Mouse (Mus musculus): ENCODE data around the gene Btg4. TPM values are rescaled to one million over a fixed set of nuclear protein-coding genes. Genes with fewer than 3 reads are reported as not detected.

Btg4 gene
- polyA plus RNA-seq, 1 experiment = not detected

DNA sequence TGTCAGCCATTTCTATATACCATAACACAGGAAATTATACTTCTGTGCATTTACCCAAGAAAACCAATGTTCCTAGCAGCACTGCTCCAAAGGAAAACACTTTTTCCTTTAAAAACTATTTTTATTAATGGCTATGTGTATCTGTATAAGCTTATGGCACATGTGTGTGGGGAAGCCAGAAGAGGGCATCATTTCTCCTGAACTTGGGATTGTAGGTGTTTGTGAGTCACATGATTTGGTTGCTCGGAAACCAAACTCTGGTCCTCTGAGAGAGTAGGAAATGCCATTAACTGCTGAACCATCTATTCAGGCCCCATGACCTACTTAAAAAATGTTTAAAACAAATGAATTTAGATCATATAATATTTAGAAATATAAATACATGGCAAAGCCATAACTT, 33.7 kb upstream of the Btg4 start:
- H3K4me1 ChIP-seq (ENCODE audit: control insufficient read depth, insufficient read depth, low read length) = no peaks in the 10 kb centered on the region
- H3K9me3 ChIP-seq (replicated peaks; ENCODE audit: control insufficient read depth, insufficient read depth, low read length, poor library complexity, severe bottlenecking) = no peaks in the 10 kb centered on the region
- no peak for TF ChIP-seq POLR2A (IDR thresholded peaks at IDR 0.05; ENCODE audit: insufficient read depth, low read length)
- TF ChIP-seq CTCF (IDR thresholded peaks at IDR 0.05; ENCODE audit: low read depth, low read length) = no peak
- TF ChIP-seq EP300 (IDR thresholded peaks at IDR 0.05; ENCODE audit: insufficient read depth, low read depth, low read length) = no peak
- no peak overlapping the region for H3K27ac ChIP-seq (ENCODE audit: insufficient read depth, low read length)
- H3K9ac ChIP-seq (ENCODE audit: low read depth, poor library complexity, severe bottlenecking) = no peak overlapping the region
- H3K4me3 ChIP-seq (ENCODE audit: low read depth, low read length) = no peak overlapping the region
- no peaks in the 10 kb centered on the region for H3K27me3 ChIP-seq (ENCODE audit: control insufficient read depth, insufficient read depth, low read length, poor library complexity, severe bottlenecking)
- no peaks in the 10 kb centered on the region for H3K36me3 ChIP-seq (ENCODE audit: control insufficient read depth, insufficient read depth, low read length, poor library complexity, severe bottlenecking)

DNA sequence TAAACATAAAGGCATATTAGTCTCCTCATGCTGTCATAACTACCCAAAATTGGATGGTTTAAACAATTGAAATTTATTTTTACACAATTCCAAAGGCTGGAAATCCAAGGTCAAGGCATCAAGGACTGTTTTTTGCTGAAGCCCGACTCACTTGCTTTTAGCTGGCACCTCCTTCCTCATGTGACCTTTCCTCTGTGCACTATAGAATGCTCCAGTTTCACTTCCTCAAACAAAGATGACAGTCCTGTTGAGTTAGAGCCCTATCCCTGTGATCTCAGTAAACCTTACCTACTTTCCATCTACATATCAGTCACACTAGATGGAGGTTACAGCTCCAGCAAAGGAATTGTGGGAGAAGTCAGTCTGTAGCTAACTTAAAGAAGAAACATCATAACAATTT, 30.6 kb upstream of the Btg4 start:
- no peaks in the 10 kb centered on the region for H3K4me1 ChIP-seq (ENCODE audit: control insufficient read depth, insufficient read depth, low read length)
- TF ChIP-seq EP300 (IDR thresholded peaks at IDR 0.05; ENCODE audit: insufficient read depth, low read depth, low read length) (no peak), POLR2A (IDR thresholded peaks at IDR 0.05; ENCODE audit: insufficient read depth, low read length) (no peak), CTCF (IDR thresholded peaks at IDR 0.05; ENCODE audit: low read depth, low read length) (no peak)
- H3K36me3 ChIP-seq (ENCODE audit: control insufficient read depth, insufficient read depth, low read length, poor library complexity, severe bottlenecking) = no peaks in the 10 kb centered on the region
- H3K4me3 ChIP-seq (ENCODE audit: low read depth, low read length) = no peak overlapping the region
- no peak overlapping the region for H3K9ac ChIP-seq (ENCODE audit: low read depth, poor library complexity, severe bottlenecking)
- no peaks in the 10 kb centered on the region for H3K27me3 ChIP-seq (ENCODE audit: control insufficient read depth, insufficient read depth, low read length, poor library complexity, severe bottlenecking)
- no peaks in the 10 kb centered on the region for H3K9me3 ChIP-seq (replicated peaks; ENCODE audit: control insufficient read depth, insufficient read depth, low read length, poor library complexity, severe bottlenecking)
- no peak overlapping the region for H3K27ac ChIP-seq (ENCODE audit: insufficient read depth, low read length)

DNA sequence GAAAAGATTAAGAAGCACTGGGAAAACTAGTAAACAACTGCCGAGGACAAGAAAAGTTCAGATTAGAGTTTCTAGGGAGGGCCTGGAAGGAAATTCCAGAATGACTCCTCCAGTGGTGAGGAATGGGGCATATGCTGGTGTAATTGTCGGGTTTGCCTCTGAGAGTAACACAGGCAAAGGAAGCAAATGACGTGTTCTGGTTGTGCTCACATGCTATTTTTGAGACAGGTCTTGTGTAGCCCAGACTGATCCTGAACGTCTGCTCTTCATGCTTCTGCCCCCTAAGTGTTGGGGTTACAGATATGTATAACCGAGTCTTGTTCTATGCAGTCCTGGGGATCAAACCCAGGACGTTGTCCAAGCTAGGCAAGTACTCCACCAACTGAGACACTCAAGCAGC, 29.1 kb upstream of the Btg4 start:
- no peaks in the 10 kb centered on the region for H3K36me3 ChIP-seq (ENCODE audit: control insufficient read depth, insufficient read depth, low read length, poor library complexity, severe bottlenecking)
- TF ChIP-seq POLR2A (IDR thresholded peaks at IDR 0.05; ENCODE audit: insufficient read depth, low read length) (no peak), CTCF (IDR thresholded peaks at IDR 0.05; ENCODE audit: low read depth, low read length) (no peak), EP300 (IDR thresholded peaks at IDR 0.05; ENCODE audit: insufficient read depth, low read depth, low read length) (no peak)
- no peaks in the 10 kb centered on the region for H3K4me1 ChIP-seq (ENCODE audit: control insufficient read depth, insufficient read depth, low read length)
- H3K9ac ChIP-seq (ENCODE audit: low read depth, poor library complexity, severe bottlenecking) = no peak overlapping the region
- H3K27me3 ChIP-seq (ENCODE audit: control insufficient read depth, insufficient read depth, low read length, poor library complexity, severe bottlenecking) = no peaks in the 10 kb centered on the region
- no peak overlapping the region for H3K27ac ChIP-seq (ENCODE audit: insufficient read depth, low read length)
- H3K9me3 ChIP-seq (replicated peaks; ENCODE audit: control insufficient read depth, insufficient read depth, low read length, poor library complexity, severe bottlenecking) = no peaks in the 10 kb centered on the region
- no peak overlapping the region for H3K4me3 ChIP-seq (ENCODE audit: low read depth, low read length)

DNA sequence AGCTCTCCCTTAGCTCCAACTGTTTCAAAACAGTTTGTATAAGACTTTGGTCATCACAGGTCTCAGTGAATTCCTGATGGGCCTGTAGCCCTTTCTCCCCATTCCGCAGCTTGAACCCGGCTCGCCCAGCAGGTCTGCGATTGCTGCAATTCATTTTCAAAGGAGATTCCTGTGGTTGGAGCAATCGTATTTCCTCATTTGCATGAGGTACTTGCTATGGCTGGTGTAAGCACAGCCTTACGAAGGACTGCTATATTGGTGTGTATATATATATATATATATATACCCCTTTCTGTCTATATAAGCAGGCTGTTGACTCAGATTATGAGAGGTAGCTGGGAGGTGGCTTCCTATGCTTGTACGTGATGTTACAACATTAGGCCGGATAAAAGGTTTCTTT, 28.4 kb upstream of the Btg4 start:
- Histone ChIP-seq H3K27ac (ENCODE audit: insufficient read depth, low read length) (no peak overlapping the region), H3K27me3 (ENCODE audit: control insufficient read depth, insufficient read depth, low read length, poor library complexity, severe bottlenecking) (no peaks in the 10 kb centered on the region), H3K36me3 (ENCODE audit: control insufficient read depth, insufficient read depth, low read length, poor library complexity, severe bottlenecking) (no peaks in the 10 kb centered on the region), H3K4me3 (ENCODE audit: low read depth, low read length) (no peak overlapping the region), H3K9me3 (replicated peaks; ENCODE audit: control insufficient read depth, insufficient read depth, low read length, poor library complexity, severe bottlenecking) (no peaks in the 10 kb centered on the region), H3K4me1 (ENCODE audit: control insufficient read depth, insufficient read depth, low read length) (no peaks in the 10 kb centered on the region), H3K9ac (ENCODE audit: low read depth, poor library complexity, severe bottlenecking) (no peak overlapping the region)
- TF ChIP-seq EP300 (IDR thresholded peaks at IDR 0.05; ENCODE audit: insufficient read depth, low read depth, low read length) = no peak
- TF ChIP-seq POLR2A (IDR thresholded peaks at IDR 0.05; ENCODE audit: insufficient read depth, low read length) = no peak
- TF ChIP-seq CTCF (IDR thresholded peaks at IDR 0.05; ENCODE audit: low read depth, low read length) = no peak

DNA sequence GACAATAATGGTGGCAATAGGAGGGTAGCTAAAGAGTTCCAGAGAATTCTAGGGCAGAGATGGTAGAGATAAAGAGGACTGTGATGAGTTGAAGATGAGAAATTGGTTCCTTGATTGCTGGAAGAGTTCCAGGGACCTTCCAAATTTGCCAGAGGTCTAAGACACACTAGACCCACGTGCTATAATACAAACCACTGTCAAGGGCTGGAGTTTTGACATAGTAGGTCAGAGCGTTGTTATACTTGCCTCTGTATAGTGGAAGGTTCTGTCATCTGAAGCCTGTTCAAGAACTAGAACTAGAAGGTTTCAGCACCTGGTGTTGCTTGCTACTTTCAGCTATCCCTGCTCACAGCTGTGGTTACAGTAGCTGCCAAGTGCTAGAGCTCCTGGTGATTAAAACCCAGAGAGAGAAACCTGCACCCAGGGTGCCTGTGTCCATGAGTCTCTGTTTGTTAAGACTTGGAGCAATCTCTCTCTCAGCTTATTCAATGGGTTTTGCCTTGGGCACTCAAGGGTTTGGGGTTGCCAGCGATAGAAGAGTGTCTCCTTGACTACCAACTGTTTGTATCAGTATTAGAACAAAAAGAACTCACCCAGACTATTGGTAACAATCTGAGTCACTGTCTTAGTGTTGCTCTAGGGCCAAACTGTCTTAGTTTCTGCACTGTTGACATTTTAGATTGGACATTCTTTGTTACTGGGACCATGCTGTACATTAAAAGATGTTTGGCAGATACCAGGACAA, 27.7 kb upstream of the Btg4 start:
- no peak for TF ChIP-seq CTCF (IDR thresholded peaks at IDR 0.05; ENCODE audit: low read depth, low read length)
- TF ChIP-seq POLR2A (IDR thresholded peaks at IDR 0.05; ENCODE audit: insufficient read depth, low read length) = no peak
- TF ChIP-seq EP300 (IDR thresholded peaks at IDR 0.05; ENCODE audit: insufficient read depth, low read depth, low read length) = no peak
- Histone ChIP-seq H3K36me3 (ENCODE audit: control insufficient read depth, insufficient read depth, low read length, poor library complexity, severe bottlenecking) (no peaks in the 10 kb centered on the region), H3K9me3 (replicated peaks; ENCODE audit: control insufficient read depth, insufficient read depth, low read length, poor library complexity, severe bottlenecking) (no peaks in the 10 kb centered on the region), H3K4me3 (ENCODE audit: low read depth, low read length) (no peak overlapping the region), H3K27ac (ENCODE audit: insufficient read depth, low read length) (no peak overlapping the region), H3K9ac (ENCODE audit: low read depth, poor library complexity, severe bottlenecking) (no peak overlapping the region), H3K27me3 (ENCODE audit: control insufficient read depth, insufficient read depth, low read length, poor library complexity, severe bottlenecking) (no peaks in the 10 kb centered on the region), H3K4me1 (ENCODE audit: control insufficient read depth, insufficient read depth, low read length) (no peaks in the 10 kb centered on the region)

DNA sequence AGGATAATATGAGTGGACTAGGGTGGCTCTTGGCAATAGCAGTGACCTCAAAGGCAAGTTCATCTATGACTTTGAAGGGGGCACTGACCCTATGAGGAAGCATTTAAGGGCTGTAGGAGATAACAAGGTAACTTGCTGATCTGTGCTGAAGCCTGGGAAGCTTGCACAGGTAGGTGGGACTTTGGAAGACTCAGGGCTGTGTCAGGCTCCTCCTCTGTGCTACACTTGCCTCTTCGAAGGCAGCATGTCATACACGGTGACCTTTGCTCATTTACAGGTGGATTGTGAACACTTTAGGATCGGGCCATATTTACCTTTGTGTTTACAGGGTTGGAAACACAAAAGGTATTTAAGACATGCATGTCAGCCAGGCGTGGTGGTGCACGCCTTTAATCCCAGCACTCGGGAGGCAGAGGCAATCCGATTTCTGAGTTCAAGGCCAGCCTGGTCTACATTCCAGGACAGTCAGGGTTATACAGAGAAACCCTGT, 19.2 kb upstream of the Btg4 start:
- H3K4me3 ChIP-seq (ENCODE audit: low read depth, low read length) = no peak overlapping the region
- H3K27ac ChIP-seq (ENCODE audit: insufficient read depth, low read length) = no peak overlapping the region
- no peak for TF ChIP-seq POLR2A (IDR thresholded peaks at IDR 0.05; ENCODE audit: insufficient read depth, low read length)
- TF ChIP-seq CTCF (IDR thresholded peaks at IDR 0.05; ENCODE audit: low read depth, low read length) = no peak
- no peaks in the 10 kb centered on the region for H3K36me3 ChIP-seq (ENCODE audit: control insufficient read depth, insufficient read depth, low read length, poor library complexity, severe bottlenecking)
- H3K4me1 ChIP-seq (ENCODE audit: control insufficient read depth, insufficient read depth, low read length) = no peaks in the 10 kb centered on the region
- H3K27me3 ChIP-seq (ENCODE audit: control insufficient read depth, insufficient read depth, low read length, poor library complexity, severe bottlenecking) = no peaks in the 10 kb centered on the region
- no peak overlapping the region for H3K9ac ChIP-seq (ENCODE audit: low read depth, poor library complexity, severe bottlenecking)
- no peaks in the 10 kb centered on the region for H3K9me3 ChIP-seq (replicated peaks; ENCODE audit: control insufficient read depth, insufficient read depth, low read length, poor library complexity, severe bottlenecking)

All from ES-Bruce4 (cell line).